Mouse (Mus musculus): ENCODE measurements around the gene Rnpepl1. TPM values are rescaled to one million over a fixed set of nuclear protein-coding genes. Genes with fewer than 3 reads are reported as not detected.

Rnpepl1 gene
- 54.5 and 68.2 TPM in 2 replicates for polyA plus RNA-seq (2012; ENCODE audit: insufficient read depth, insufficient read length, missing spikeins)

DNA sequence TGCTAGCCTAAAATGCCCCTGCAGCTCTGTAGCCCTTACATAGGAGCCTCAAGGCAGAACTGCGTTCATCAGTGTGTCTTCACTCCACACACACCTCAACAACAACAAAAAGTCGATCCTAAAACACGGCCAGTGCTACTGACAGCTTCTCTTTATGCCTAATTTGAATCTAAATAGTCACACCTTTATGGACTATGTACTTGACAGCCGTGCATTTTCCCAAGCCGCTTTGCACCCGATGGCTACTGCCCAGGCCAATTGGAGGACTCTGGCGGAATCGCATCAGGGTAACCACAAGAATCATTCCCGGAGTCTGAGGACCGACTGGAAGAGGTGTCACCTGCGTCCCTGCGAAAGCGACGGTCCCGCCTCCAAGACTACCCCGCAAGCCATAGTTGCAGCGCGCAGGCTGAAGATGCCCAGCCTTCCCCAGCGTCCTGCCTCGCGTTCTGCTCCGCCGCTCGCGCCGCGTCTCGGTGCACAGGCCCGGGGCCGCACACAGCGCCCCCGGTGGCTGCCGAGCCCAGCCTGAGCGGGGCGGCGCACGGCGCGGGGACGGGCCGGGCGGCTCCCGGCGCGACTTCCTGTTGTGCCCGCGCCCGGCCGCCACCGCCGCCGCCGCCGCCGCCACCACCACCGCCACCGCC lies at the start of gene Rnpepl1:
Gene Rnpepl1 (plus strand): TSS at position 545 of the 647 bp plus-strand sequence.
- Histone ChIP-seq H3K4me1 (ENCODE audit: control insufficient read depth, insufficient read depth, insufficient read length, low read length) (peaks cover 21% of the 10 kb centered on the region), H3K4me3 (ENCODE audit: insufficient read depth, low read depth, low read length) (peak within 1 kb of the TSS; percentile 90), H3K27ac (replicated peaks; ENCODE audit: low read depth, low read length) (peak within 1 kb of the TSS; percentile 6; the same call in 1 of the 2 replicates)

DNA sequence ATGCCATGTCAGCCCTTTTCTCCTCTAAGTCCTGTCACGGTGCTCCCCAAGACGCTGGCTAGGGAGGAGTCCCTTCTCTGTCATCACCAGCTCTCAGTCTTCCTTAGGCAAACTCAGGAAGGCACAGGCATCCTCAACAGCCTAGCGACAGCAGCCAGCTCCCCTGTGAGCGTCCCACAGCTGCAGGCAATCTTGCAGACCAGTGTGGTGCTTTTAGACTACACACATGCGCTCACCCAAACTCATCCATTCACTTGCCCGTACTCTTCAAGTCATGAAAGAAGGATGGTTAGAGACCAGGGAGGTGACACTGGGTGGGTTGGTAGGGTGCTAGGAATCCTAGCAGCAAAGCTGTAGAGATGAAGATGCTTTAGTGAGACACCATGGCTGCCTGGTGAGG lies 49.1 kb upstream of the Rnpepl1 start:
- Histone ChIP-seq H3K27ac (replicated peaks; ENCODE audit: low read depth, low read length) (no peak overlapping the region), H3K4me1 (ENCODE audit: control insufficient read depth, insufficient read depth, insufficient read length, low read length) (no peaks in the 10 kb centered on the region)

DNA sequence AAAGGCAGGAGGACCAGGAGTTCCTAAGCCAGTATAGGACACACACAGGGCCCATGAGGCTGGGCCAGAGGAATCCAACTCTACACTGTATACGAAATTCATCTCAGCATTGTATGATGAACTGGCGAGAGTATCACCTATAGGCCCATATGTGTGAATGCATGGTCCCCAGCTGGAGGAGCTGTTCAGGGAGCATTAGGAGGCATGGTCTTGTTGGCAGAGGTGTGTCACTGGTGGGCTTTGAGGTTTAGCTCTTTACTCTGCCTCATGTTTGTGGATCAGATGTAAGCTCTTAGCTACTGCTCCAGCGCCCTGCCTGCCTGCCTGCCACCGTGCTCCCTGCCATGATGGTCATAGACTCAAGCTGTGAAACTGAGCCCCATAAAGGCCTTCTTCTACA lies 47.3 kb upstream of the Rnpepl1 start:
- no peak overlapping the region for H3K27ac ChIP-seq (replicated peaks; ENCODE audit: low read depth, low read length)
- H3K4me1 ChIP-seq (ENCODE audit: control insufficient read depth, insufficient read depth, insufficient read length, low read length): no peaks in the 10 kb centered on the region
- H3K4me3 ChIP-seq (ENCODE audit: insufficient read depth, low read depth, low read length): no peak overlapping the region

More for the DNA sequence above, 49.1 kb upstream of the Rnpepl1 start:
- H3K4me3 ChIP-seq (ENCODE audit: insufficient read depth, low read depth, low read length): no peak overlapping the region

DNA sequence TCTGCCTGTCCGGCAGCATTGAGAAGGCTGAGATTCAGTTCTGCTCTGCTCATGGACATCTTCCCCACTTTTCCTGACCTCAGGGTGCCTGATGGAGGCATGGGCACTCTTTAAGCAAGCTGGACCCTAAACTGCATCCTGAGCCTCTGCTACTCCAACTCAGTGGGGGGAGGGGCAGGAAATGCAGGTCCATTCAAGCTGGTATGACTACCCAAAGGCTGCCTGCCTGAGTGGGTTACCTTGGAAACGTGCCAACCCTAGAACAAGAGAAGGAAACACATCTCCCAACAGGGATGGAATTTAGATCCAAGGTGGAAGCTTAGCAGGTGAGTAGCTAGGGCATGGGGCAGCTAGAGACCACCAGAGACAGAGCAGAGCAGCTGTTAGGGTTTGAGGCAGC lies 44.4 kb upstream of the Rnpepl1 start:
- H3K27ac ChIP-seq (replicated peaks; ENCODE audit: low read depth, low read length): no peak overlapping the region
- H3K4me3 ChIP-seq (ENCODE audit: insufficient read depth, low read depth, low read length): no peak overlapping the region
- H3K4me1 ChIP-seq (ENCODE audit: control insufficient read depth, insufficient read depth, insufficient read length, low read length): no peaks in the 10 kb centered on the region

DNA sequence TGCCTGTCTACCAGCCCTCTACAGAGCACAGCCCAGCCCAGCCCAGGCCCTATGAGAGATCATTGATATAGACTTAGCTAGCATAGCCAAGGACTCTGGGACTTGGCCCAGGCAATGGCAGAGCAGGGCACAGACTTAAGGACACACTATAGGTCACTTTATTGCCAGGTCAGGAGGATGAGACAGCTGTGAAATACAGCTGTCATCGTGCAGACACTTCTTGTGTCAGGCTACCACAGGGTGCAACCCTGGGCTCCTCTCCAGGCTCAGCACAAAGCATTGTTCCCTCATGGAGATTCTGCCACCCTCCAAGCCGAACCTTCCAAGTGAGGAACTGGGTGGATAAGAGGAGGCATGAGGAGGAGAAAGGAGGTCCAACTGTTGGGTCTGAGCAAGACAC lies 40.6 kb upstream of the Rnpepl1 start:
- Histone ChIP-seq H3K4me3 (ENCODE audit: insufficient read depth, low read depth, low read length) (no peak overlapping the region), H3K27ac (replicated peaks; ENCODE audit: low read depth, low read length) (no peak overlapping the region), H3K4me1 (ENCODE audit: control insufficient read depth, insufficient read depth, insufficient read length, low read length) (no peaks in the 10 kb centered on the region)

DNA sequence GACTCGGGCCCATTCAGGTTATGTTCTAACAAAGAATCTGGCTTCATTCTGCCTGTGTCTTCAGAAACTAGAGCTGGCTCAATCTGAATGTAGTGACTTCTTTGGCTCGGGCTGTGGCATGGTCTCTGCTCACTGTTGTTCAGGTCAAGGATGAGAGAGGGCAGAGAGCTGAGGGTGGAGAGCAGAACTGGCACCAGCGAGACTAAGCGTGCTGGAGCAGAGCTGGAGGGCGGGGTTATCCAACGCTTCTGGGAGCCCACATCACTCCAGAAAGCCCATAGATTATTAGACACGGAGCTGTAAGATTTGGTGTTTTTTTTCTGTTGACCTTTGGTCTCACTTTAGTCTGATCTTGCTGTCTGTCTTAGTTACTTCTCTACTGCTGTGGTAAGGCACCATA lies 37.9 kb upstream of the Rnpepl1 start:
- Histone ChIP-seq H3K4me3 (ENCODE audit: insufficient read depth, low read depth, low read length) (no peak overlapping the region), H3K27ac (replicated peaks; ENCODE audit: low read depth, low read length) (no peak overlapping the region), H3K4me1 (ENCODE audit: control insufficient read depth, insufficient read depth, insufficient read length, low read length) (no peaks in the 10 kb centered on the region)

DNA sequence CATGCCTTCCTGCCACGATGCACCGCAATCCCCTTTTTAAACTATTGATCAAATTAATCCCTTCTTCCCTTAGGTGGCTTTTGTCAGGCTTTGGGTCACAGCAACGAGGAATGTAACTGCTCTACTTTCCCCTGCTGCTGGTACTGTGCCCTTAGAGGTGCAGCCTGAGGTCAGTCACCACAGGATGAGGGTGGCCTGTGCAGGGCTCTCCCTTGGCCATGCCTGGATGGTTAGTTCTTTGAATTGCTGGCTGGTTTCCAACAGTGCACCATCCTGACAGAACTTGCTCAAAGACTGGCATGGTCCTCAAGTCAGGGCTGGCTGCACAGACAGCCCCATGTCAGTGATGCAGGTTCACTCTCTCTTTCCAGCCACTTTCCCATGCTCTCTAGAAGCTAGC lies 36.6 kb upstream of the Rnpepl1 start:
- H3K4me3 ChIP-seq (ENCODE audit: insufficient read depth, low read depth, low read length): no peak overlapping the region

DNA sequence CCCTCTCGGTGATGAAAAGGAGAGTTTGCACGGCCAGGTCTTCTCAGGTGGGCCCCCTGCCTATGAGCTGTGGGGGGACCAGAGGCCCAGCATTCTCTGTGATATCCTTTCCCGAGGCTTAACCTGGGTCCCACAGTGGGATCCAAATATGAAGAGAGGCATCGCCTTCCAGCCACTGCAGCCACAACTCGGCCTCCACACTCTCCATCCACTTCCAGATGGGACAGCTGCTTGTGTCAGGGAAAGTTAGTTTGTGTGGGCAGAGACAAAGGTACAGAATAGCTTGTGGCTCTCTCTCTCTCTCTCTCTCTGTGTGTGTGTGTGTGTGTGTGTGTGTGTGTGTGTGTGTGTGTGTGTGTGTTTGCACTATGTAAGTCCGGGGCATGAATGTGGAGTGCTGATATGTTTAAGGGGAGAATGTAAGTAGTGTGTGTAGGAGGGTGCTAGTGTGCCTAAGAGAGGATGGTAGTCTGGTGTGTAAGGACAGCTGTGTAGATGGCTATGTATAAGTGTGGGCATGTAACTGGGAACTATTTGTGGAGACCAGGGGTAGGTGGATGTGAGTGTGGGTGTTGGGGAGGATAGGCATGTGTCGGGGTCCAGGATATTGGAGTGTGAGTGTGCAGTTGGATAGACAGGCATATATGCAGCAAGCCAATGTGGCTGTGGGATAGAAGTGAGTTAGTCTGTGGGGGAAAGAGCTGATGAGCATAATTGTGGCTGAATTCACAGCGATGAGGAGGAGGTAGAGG lies 35.0 kb upstream of the Rnpepl1 start:
- Histone ChIP-seq H3K4me1 (ENCODE audit: control insufficient read depth, insufficient read depth, insufficient read length, low read length) (no peaks in the 10 kb centered on the region), H3K4me3 (ENCODE audit: insufficient read depth, low read depth, low read length) (no peak overlapping the region), H3K27ac (replicated peaks; ENCODE audit: low read depth, low read length) (no peak overlapping the region)

More for the DNA sequence above, 36.6 kb upstream of the Rnpepl1 start:
- Histone ChIP-seq H3K4me1 (ENCODE audit: control insufficient read depth, insufficient read depth, insufficient read length, low read length) (no peaks in the 10 kb centered on the region), H3K27ac (replicated peaks; ENCODE audit: low read depth, low read length) (no peak overlapping the region)

DNA sequence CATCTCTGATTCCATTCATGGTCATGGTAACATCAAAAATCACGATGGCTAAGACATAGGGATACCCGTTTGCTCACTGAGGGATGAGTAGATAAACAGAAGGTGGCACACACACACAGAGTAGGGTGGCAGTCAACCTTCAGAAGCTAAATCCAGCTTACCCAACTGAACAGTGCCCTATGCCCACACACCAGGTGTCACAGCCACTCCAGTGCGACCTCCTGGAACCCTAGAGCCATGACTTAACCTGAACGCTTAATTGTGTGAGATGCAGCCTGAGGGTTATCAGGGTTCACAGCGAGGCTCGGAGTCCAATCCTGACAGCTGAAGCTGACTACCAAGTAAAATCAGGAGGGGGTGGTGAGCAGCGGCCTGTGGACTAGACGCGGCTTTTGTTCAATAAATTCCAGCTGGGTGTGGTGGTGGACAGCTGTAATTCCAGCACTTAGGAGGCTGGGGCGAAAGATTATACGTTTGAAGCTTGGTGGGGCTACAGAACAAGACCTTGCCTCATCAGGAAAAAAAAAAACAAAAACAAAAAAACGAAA lies 33.1 kb upstream of the Rnpepl1 start:
- no peak overlapping the region for H3K27ac ChIP-seq (replicated peaks; ENCODE audit: low read depth, low read length)
- H3K4me3 ChIP-seq (ENCODE audit: insufficient read depth, low read depth, low read length): no peak overlapping the region
- H3K4me1 ChIP-seq (ENCODE audit: control insufficient read depth, insufficient read depth, insufficient read length, low read length): no peaks in the 10 kb centered on the region

DNA sequence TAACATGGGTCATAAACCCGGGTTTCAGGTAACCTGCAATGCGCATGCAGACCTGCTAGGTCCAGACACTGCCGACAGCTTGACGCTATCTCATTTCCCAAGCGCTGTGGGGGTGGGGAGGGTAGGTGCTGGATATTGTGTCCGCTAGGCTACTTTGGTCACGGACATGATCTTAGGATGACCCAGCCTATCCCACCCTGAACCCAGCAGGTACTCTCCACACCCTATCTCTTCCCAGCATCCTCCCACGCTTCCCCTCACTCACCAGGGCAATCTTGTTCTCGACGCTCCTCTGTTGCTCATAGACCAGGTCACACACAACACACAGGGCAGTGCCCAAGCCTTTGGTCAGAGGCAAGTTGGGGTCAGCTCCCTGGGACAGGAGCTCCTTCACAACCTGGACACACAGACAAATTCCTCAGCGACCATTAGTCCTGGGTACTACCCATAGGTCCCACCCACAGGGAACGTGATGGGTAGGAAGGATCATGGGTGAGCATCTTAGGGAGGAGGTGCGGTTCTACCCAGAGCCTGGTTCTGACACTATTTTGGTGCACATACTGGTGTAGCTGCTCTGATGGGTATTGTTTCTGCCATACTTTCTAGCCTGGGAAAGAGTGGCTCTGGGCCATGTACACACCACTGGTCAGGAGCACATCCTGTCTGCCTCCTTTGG lies 32.4 kb upstream of the Rnpepl1 start:
- H3K4me1 ChIP-seq (ENCODE audit: control insufficient read depth, insufficient read depth, insufficient read length, low read length): no peaks in the 10 kb centered on the region
- H3K27ac ChIP-seq (replicated peaks; ENCODE audit: low read depth, low read length): no peak overlapping the region
- H3K4me3 ChIP-seq (ENCODE audit: insufficient read depth, low read depth, low read length): no peak overlapping the region

DNA sequence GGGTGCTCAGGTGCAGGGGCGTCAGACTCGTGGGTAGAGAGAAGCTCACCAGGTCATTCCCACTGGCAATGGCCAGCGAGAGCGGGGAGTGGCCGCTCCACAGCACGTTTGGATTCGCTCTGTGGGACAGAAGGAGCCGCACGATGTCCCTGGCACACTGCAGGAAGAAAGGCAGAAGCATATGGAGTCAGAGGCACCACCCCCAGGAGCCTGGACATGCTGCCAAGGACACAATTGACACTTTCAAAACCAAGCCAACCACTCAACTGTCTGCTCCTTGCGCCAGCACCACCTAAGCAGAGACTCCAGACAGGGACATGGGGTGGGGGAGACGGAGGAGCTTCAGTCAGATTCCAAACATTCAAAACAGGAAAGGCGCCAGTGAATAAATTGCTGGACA lies 31.3 kb upstream of the Rnpepl1 start:
- Histone ChIP-seq H3K4me1 (ENCODE audit: control insufficient read depth, insufficient read depth, insufficient read length, low read length) (no peaks in the 10 kb centered on the region), H3K27ac (replicated peaks; ENCODE audit: low read depth, low read length) (no peak overlapping the region), H3K4me3 (ENCODE audit: insufficient read depth, low read depth, low read length) (no peak overlapping the region)

DNA sequence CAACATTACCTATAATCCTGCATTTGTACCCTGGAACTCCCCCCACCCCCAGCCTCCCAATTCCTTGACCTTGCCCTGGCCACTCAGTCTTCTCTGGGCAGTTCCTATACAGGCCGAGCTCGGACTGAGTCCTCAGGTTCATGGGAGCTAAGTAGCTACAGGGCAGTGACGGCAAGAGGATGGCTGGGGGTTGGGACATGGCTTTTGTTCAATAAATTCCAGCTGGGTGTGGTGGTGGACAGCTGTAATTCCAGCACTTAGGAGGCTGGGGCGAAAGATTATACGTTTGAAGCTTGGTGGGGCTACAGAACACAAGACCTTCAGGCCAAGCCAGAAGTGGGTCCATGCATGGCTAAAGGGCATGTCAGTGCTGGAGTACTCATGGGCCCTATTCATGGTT lies 30.5 kb upstream of the Rnpepl1 start:
- H3K4me1 ChIP-seq (ENCODE audit: control insufficient read depth, insufficient read depth, insufficient read length, low read length): no peaks in the 10 kb centered on the region
- no peak overlapping the region for H3K4me3 ChIP-seq (ENCODE audit: insufficient read depth, low read depth, low read length)
- H3K27ac ChIP-seq (replicated peaks; ENCODE audit: low read depth, low read length): no peak overlapping the region

DNA sequence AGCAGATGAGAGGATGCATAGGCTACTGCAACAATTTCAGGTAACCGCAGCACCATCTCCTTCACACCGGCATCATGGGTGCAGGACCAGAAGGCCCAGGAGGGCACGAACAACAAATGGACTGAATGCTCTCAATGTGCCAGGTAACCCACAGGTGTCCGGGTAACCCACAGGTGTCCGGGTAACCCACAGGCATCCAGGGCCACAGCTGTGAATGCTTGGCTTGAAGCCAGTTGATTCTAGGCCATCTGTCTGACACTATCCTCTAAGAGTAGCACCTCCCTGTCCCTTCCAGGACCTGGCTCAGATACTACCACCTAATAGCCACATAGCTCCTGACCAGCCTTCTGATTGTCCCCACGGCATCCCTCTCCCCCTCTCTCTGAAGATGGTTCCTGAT lies 28.6 kb upstream of the Rnpepl1 start:
- no peaks in the 10 kb centered on the region for H3K4me1 ChIP-seq (ENCODE audit: control insufficient read depth, insufficient read depth, insufficient read length, low read length)
- no peak overlapping the region for H3K4me3 ChIP-seq (ENCODE audit: insufficient read depth, low read depth, low read length)
- H3K27ac ChIP-seq (replicated peaks; ENCODE audit: low read depth, low read length): no peak overlapping the region

DNA sequence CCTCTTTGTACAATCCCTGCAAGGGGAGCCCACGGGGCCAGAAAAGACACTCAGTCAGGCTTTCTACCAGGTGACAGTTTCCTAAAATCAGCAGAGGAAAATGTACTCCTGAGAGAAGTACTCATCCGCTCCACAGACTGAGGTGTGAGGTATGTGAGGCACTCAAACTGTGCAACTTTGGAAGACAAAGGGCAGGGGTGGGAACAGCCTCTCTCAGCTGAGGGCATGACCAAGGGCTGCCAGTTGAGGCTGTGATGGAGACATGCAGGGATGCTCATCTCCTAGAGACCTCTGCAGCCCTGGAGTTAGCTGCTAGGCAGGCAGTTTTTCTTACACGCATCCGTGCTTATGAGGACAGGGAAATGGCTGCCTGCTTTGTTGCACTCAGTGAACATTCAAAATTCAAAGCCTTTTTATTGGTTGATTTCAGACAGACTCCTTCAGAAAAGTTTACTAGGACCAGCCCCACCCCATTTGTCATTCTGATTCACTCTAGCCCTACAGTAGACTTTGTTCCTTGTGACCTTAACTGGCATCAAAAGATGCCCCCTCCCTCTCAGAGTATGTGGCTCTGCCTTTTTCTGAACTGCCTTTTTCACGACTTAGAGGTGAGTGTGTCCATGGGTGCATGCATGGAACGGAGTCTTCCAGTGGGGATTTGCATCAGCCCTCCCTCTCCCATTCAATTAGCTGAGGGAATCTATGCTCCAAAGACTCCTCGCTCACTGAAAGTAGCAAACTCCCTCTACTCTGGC lies 21.5 kb upstream of the Rnpepl1 start:
- no peaks in the 10 kb centered on the region for H3K4me1 ChIP-seq (ENCODE audit: control insufficient read depth, insufficient read depth, insufficient read length, low read length)
- no peak overlapping the region for H3K27ac ChIP-seq (replicated peaks; ENCODE audit: low read depth, low read length)
- no peak overlapping the region for H3K4me3 ChIP-seq (ENCODE audit: insufficient read depth, low read depth, low read length)

DNA sequence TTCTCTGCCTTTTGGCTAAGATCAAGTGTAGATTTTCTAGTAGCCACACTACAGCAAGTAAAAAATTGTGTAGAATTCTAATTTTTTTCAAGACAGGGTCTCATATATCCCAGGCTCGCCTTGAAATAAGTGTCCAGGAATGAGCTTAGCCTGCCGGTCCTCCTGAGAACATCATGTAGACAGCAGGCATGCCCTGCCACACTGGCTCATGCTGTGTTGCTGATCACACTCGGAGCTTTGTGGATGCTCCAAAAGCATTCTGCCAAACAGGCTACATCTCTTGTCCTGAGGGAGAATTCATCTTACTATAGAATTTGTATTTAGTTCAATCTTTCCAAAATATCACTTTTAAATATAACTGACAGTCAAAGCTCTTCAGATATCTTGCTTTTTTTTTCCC lies 17.8 kb upstream of the Rnpepl1 start:
- Histone ChIP-seq H3K4me1 (ENCODE audit: control insufficient read depth, insufficient read depth, insufficient read length, low read length) (no peaks in the 10 kb centered on the region), H3K27ac (replicated peaks; ENCODE audit: low read depth, low read length) (no peak overlapping the region), H3K4me3 (ENCODE audit: insufficient read depth, low read depth, low read length) (no peak overlapping the region)
